Mouse (Mus musculus): ENCODE measurements around the gene Abr. TPM values are rescaled to one million over a fixed set of nuclear protein-coding genes. Genes with fewer than 3 reads are reported as not detected.

Abr gene
- polyA plus RNA-seq, 1 experiment from 2014 or later: 41.4 TPM

DNA sequence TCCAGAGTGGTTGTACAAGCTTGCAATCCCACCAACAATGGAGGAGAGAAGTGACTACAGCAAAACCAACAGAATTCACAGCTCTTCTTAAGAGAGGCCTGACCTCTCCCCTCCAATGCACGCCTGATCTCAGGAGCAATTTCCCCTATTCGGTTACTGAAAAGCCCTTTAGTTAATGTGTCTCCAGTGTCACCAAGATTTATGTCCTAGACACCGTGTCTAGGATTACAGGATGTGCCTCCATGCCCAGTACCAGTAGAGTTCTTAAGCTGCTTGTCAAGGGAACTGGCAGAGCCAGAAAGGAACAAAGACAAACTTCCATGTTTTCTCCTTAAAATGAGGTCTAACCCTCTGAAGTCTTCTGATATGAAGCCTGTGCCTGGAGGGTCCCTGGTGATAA is 36.0 kb downstream of the Abr start:
- WGBS: 83% methylated on average over 3 of the region's 3 CpGs
- H3K9ac ChIP-seq (ENCODE audit: low read length): no peak overlapping the region
- DNase-seq (ENCODE audit: low spot score, missing footprints) (no peak), ATAC-seq (ENCODE audit: low FRiP score) (no peak)
- H3K9me3 ChIP-seq (ENCODE audit: control insufficient read depth, low read length): no peaks in the 10 kb centered on the region
- H3K4me3 ChIP-seq (ENCODE audit: low read depth, low read length): no peak overlapping the region
- H3K27me3 ChIP-seq (ENCODE audit: control insufficient read depth, insufficient read depth, low read length): no peaks in the 10 kb centered on the region
- no peak overlapping the region for H3K27ac ChIP-seq (ENCODE audit: low read depth, low read length)
- no peaks in the 10 kb centered on the region for H3K4me1 ChIP-seq (ENCODE audit: control insufficient read depth, insufficient read depth, low read length)
- no peak overlapping the region for H3K4me2 ChIP-seq
- H3K36me3 ChIP-seq (ENCODE audit: control insufficient read depth, insufficient read depth, low read length): no peaks in the 10 kb centered on the region

GRCm38 (mm10) chr11:76577588-76578257 is 44.4 kb downstream of the Abr start:
- H3K4me1 ChIP-seq (ENCODE audit: control insufficient read depth, insufficient read depth, low read length): peaks cover 2% of the 10 kb centered on the region; the same call in 1 of the 2 replicates
- H3K9ac ChIP-seq (ENCODE audit: low read length): no peak overlapping the region
- H3K4me3 ChIP-seq (ENCODE audit: low read depth, low read length): no peak overlapping the region
- no peak overlapping the region for H3K27ac ChIP-seq (ENCODE audit: low read depth, low read length)
- DNase-seq (ENCODE audit: low spot score, missing footprints): peak; percentile 100
- no peak overlapping the region for H3K4me2 ChIP-seq
- H3K27me3 ChIP-seq (ENCODE audit: control insufficient read depth, insufficient read depth, low read length): no peaks in the 10 kb centered on the region
- 30% methylated on average over 12 of the region's 12 CpGs for WGBS
- no peaks in the 10 kb centered on the region for H3K36me3 ChIP-seq (ENCODE audit: control insufficient read depth, insufficient read depth, low read length)
- H3K9me3 ChIP-seq (ENCODE audit: control insufficient read depth, low read length): no peaks in the 10 kb centered on the region
- ATAC-seq (ENCODE audit: low FRiP score): peak; percentile 38; the same call in 1 of the 2 replicates

DNA sequence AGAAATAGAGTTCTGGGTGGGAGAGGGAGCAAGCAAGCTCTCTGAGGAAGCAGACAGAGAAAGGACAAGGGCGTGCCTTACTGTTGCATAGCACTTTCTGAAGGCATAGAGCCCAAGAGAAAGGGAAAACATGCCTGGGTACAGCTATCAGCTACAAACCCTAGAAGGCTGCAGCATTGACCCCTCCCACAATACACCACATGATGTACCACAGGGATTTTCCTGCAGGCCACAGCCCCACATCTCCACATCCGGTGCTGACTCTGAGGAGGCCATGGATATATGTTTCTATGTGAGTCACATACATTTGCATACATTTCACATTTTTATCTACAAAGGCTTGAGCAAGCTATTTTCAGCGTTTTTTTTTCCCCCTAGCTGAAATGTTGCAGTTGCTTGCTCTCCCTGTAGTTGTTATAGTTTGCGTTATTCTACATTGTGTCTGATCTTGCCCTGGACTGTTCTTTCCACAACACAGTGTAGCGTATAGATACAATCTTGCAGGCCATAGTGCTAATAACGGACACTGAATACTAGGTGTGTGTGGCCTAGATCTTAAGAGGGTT is 49.2 kb downstream of the Abr start:
- H3K4me1 ChIP-seq (ENCODE audit: control insufficient read depth, insufficient read depth, low read length): peaks cover 23% of the 10 kb centered on the region
- H3K27me3 ChIP-seq (ENCODE audit: control insufficient read depth, insufficient read depth, low read length): peaks cover 2% of the 10 kb centered on the region; the same call in 1 of the 2 replicates
- H3K4me2 ChIP-seq: no peak overlapping the region
- H3K36me3 ChIP-seq (ENCODE audit: control insufficient read depth, insufficient read depth, low read length): no peaks in the 10 kb centered on the region
- DNase-seq (ENCODE audit: low spot score, missing footprints) (no peak), ATAC-seq (ENCODE audit: low FRiP score) (no peak)
- WGBS: 86% methylated on average over 6 of the region's 6 CpGs
- H3K9me3 ChIP-seq (ENCODE audit: control insufficient read depth, low read length): no peaks in the 10 kb centered on the region
- H3K4me3 ChIP-seq (ENCODE audit: low read depth, low read length): no peak overlapping the region
- H3K27ac ChIP-seq (ENCODE audit: low read depth, low read length): no peak overlapping the region
- no peak overlapping the region for H3K9ac ChIP-seq (ENCODE audit: low read length)

GRCm38 (mm10) chr11:76571613-76571929 is 50.5 kb downstream of the Abr start:
- Histone ChIP-seq H3K4me1 (ENCODE audit: control insufficient read depth, insufficient read depth, low read length) (peaks cover 22% of the 10 kb centered on the region), H3K9me3 (ENCODE audit: control insufficient read depth, low read length) (no peaks in the 10 kb centered on the region), H3K27ac (ENCODE audit: low read depth, low read length) (no peak overlapping the region), H3K27me3 (ENCODE audit: control insufficient read depth, insufficient read depth, low read length) (peaks cover 2% of the 10 kb centered on the region; the same call in 1 of the 2 replicates), H3K4me2 (peak overlapping the region; percentile 96), H3K36me3 (ENCODE audit: control insufficient read depth, insufficient read depth, low read length) (no peaks in the 10 kb centered on the region), H3K9ac (ENCODE audit: low read length) (peak overlapping the region; percentile 90), H3K4me3 (ENCODE audit: low read depth, low read length) (peak overlapping the region; percentile 71)
- ATAC-seq (ENCODE audit: low FRiP score) (no peak), DNase-seq (ENCODE audit: low spot score, missing footprints) (no peak)
- WGBS: 4% methylated on average over 9 of the region's 9 CpGs

DNA sequence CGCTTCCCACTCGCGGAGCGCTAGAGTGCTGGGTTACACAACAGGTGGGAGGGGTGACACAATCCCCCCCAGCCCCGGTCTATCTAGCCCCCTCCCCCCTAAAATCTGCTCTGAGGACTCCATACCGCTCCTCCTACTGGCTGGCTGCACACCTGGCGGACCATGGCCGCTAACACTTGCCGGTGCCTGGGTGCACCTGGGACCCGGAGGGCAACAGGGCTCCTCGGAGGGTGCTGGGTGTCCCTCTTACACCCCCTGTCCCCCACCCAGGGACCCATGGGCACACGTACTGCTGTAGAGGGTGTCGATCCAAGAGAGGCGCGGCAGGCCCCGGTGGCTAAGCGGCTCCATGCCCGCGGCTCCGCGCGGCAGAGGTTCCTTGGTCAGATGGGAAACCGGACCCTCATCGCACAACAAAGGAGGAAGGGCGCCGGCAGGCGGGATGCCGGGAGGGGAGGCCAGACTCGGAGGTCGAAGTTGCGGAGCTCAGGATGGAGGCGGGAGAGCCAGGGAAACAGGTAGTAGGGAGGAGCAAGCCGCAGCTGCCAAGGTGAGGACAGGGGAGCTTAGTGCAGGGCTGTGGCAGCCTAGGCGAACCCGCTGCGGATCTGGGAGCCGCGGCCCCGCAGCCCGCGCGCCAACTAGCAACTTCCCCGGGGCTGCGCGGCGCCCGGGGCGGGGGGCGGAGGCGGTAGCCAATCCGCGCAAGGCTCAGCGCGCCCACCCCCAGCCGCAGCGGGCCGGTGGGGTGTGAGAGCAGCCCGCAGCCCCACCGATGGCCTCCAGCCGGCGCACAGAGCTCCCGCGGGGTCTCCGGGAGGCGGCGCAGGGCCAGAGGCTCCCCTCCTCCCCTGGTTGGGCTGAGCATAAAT is 51.1 kb downstream of the Abr start:
- H3K27ac ChIP-seq (ENCODE audit: low read depth, low read length): no peak overlapping the region; the same call in 1 of the 2 replicates
- peak overlapping the region; percentile 71 for H3K4me3 ChIP-seq (ENCODE audit: low read depth, low read length)
- no peaks in the 10 kb centered on the region for H3K9me3 ChIP-seq (ENCODE audit: control insufficient read depth, low read length)
- ATAC-seq (ENCODE audit: low FRiP score) (peak; percentile 91), DNase-seq (ENCODE audit: low spot score, missing footprints) (peak; percentile 98)
- peaks cover 25% of the 10 kb centered on the region for H3K4me1 ChIP-seq (ENCODE audit: control insufficient read depth, insufficient read depth, low read length)
- H3K36me3 ChIP-seq (ENCODE audit: control insufficient read depth, insufficient read depth, low read length): no peaks in the 10 kb centered on the region
- peak overlapping the region; percentile 90 for H3K9ac ChIP-seq (ENCODE audit: low read length)
- H3K4me2 ChIP-seq: peak overlapping the region; percentile 96
- under 1% methylated on average over 66 of the region's 66 CpGs for WGBS
- peaks cover 2% of the 10 kb centered on the region; the same call in 1 of the 2 replicates for H3K27me3 ChIP-seq (ENCODE audit: control insufficient read depth, insufficient read depth, low read length)

- Histone ChIP-seq H3K4me3 (ENCODE audit: low read depth, low read length) (peak overlapping the region; percentile 71), H3K9me3 (ENCODE audit: control insufficient read depth, low read length) (no peaks in the 10 kb centered on the region), H3K4me1 (ENCODE audit: control insufficient read depth, insufficient read depth, low read length) (peaks cover 25% of the 10 kb centered on the region), H3K36me3 (ENCODE audit: control insufficient read depth, insufficient read depth, low read length) (no peaks in the 10 kb centered on the region), H3K27ac (ENCODE audit: low read depth, low read length) (no peak overlapping the region), H3K27me3 (ENCODE audit: control insufficient read depth, insufficient read depth, low read length) (peaks cover 2% of the 10 kb centered on the region; the same call in 1 of the 2 replicates), H3K4me2 (peak overlapping the region; percentile 96), H3K9ac (ENCODE audit: low read length) (peak overlapping the region; percentile 90)
- DNase-seq (ENCODE audit: low spot score, missing footprints) (peak; percentile 88), ATAC-seq (ENCODE audit: low FRiP score) (no peak)
- 7% methylated on average over 10 of the region's 10 CpGs for WGBS
Observed at GRCm38 (mm10) chr11:76570201-76570731, 51.8 kb downstream of the Abr start.

- Histone ChIP-seq H3K9me3 (ENCODE audit: control insufficient read depth, low read length) (no peaks in the 10 kb centered on the region), H3K4me3 (ENCODE audit: low read depth, low read length) (peak overlapping the region; percentile 71; the same call in 1 of the 2 replicates), H3K27me3 (ENCODE audit: control insufficient read depth, insufficient read depth, low read length) (peaks cover 2% of the 10 kb centered on the region; the same call in 1 of the 2 replicates), H3K27ac (ENCODE audit: low read depth, low read length) (peak overlapping the region; percentile 59; the same call in 1 of the 2 replicates), H3K9ac (ENCODE audit: low read length) (peak overlapping the region; percentile 90), H3K4me2 (peak overlapping the region; percentile 96), H3K36me3 (ENCODE audit: control insufficient read depth, insufficient read depth, low read length) (no peaks in the 10 kb centered on the region), H3K4me1 (ENCODE audit: control insufficient read depth, insufficient read depth, low read length) (peaks cover 25% of the 10 kb centered on the region)
- ATAC-seq (ENCODE audit: low FRiP score) (no peak), DNase-seq (ENCODE audit: low spot score, missing footprints) (peak; percentile 89)
- WGBS: 16% methylated on average over 3 of the region's 3 CpGs
Observed at GRCm38 (mm10) chr11:76569436-76569835, 52.7 kb downstream of the Abr start.

DNA sequence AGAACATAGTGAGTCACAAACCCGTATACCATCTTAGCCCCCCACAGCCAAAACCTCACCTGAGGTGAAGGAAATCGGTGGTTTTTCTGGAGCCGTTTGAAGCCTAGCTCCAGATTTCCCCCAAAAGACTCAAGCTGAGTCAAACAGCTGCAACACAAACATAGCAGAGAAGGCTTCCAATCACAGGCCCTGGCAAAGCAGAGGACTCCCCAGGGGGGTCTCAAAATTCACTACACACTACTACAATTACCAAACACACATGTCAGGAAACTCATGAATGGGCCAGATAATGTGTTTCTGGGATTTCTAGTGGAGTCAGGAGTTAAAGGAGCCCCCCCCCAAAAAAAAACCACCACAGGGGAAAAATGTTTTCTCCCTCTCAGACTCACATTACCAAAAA is 56.0 kb downstream of the Abr start:
- Histone ChIP-seq H3K9me3 (ENCODE audit: control insufficient read depth, low read length) (no peaks in the 10 kb centered on the region), H3K27me3 (ENCODE audit: control insufficient read depth, insufficient read depth, low read length) (no peaks in the 10 kb centered on the region), H3K4me1 (ENCODE audit: control insufficient read depth, insufficient read depth, low read length) (peaks cover 29% of the 10 kb centered on the region), H3K4me2 (no peak overlapping the region), H3K27ac (ENCODE audit: low read depth, low read length) (no peak overlapping the region), H3K4me3 (ENCODE audit: low read depth, low read length) (no peak overlapping the region), H3K36me3 (ENCODE audit: control insufficient read depth, insufficient read depth, low read length) (no peaks in the 10 kb centered on the region), H3K9ac (ENCODE audit: low read length) (no peak overlapping the region)
- 83% methylated on average over 3 of the region's 3 CpGs for WGBS
- ATAC-seq (ENCODE audit: low FRiP score) (no peak), DNase-seq (ENCODE audit: low spot score, missing footprints) (no peak)

Data from midbrain, embryonic 11.5 days (tissue).